Mouse (Mus musculus) adipose tissue, adult 10 weeks (tissue): ENCODE data around the gene Gpr143. TPM values are rescaled to one million over a fixed set of nuclear protein-coding genes. Genes with fewer than 3 reads are reported as not detected.

ENCODE experiments used
- polyA plus RNA-seq: library from polyadenylated mRNA; stranded (reverse); fragments of 350-450 nt; fragmentation: Illumina TruSeq; extraction: RNeasy Lipid Tissue Mini Kit (QIAGEN cat#74804); gene quantifications from one replicate; pipeline ENCODE4 v1.2.3, GENCODE M21; 2014; ENCODE audit warnings: low read depth, low replicate concordance

Gpr143 gene
- not detected for polyA plus RNA-seq

DNA sequence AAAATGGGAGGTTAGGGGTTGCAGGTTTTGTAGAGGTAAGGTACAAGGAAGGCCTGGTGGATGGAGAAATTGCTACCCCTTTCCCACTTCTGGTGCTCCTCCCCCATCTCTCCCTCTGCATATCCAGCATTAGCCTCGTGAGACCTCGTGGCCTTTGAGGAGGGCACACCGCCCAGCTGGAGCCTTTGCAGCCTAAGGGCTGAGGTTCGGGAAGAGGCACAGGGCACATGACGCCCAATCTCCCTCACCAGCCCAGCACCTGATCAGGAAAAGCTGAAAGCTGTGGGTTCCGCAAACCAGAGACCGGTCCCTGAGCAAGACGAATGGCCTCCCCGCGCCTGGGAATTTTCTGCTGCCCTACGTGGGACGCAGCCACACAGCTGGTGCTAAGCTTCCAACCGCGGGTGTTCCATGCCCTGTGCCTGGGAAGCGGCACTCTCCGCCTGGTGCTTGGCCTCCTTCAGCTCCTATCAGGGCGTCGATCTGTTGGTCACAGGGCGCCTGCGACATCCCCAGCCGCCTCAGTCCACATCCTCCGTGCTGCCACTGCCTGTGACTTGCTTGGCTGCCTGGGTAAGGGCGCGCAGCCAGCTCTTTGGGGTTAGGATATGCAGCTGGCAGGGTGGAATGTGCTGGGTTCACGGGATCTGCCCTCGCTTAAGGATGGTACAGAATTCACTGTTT lies at the start of gene Gpr143:
Gpr143 (plus strand) TSS at position 202 of the 684 bp plus-strand sequence.

DNA sequence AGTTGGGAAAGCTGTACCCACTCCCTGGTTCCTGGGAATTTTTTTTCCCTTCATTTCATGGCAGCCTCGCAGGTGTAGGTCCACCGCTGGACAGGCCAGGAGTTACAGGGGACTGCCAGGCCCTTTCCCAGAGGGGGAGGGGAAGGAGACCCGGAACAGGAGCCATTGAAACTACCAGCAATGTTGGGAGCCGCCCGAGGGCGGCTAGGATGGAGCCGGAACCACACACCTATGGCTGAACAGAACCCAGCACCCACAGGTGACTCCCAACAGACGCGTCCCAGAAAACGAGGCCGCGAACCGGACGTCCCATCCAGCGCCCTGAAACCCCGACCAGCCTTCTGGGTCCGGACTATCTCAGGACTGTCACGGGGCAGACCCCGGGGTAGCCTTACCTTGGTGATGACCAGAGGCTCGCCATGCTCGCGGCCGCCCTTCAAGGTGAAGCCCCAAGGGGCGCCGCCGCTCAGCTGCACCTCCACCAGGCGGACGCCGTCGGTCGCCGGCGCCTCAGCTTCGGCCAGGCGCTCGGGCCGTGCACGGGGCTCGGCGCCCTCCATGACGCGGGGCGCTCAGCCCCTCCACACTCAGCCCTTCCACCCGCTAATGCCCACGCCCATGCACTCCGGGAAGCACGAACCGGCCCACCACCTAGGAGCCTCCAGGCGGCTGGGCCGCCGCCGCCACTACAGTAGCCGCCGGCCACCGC lies 12.7 kb upstream of the Gpr143 start, which contains the start of gene Shroom2:
Shroom2 (minus strand) TSS at position 575 of the 709 bp plus-strand sequence.

Other genes with a start within 250 kb of the Gpr143 start
- not detected for gene Cldn34a, start 218.6 kb upstream of the Gpr143 start, polyA plus RNA-seq
- 8.9 TPM for gene Shroom2, start 12.5 kb upstream of the Gpr143 start, polyA plus RNA-seq
- gene Usp51, start 224.5 kb downstream of the Gpr143 start, polyA plus RNA-seq = 1.1 TPM